Mouse (Mus musculus) stomach, postnatal 0 days (tissue): ENCODE data around the gene E2f7. TPM values are rescaled to one million over a fixed set of nuclear protein-coding genes. Genes with fewer than 3 reads are reported as not detected.
A peak's percentile ranks its signal among the peaks of the same experiment; 100 is the strongest.

Experiments
- ATAC-seq: fragments of 200-750 bp; cut with Nextera tagmentation; 2 replicates; pipeline ENCODE4 v1.8.0; 2017; ENCODE audit not compliant: low FRiP score, low TSS enrichment
- DNase-seq: peaks from one replicate; pipeline ENCODE4 v3.0.0-alpha.2; 2016; ENCODE audit warnings: low spot score
- H3K27ac ChIP-seq: fragments of 300-500 bp; sonication (generic); replicated peaks from 2 replicates; pipeline ENCODE4 v1.5.1; 2014; ENCODE audit warnings: mild to moderate bottlenecking, control low read depth
- H3K27me3 ChIP-seq: fragments of 300-500 bp; sonication (generic); 2 replicates; pipeline ENCODE4 v1.6.1; 2014; ENCODE audit warnings: low read length; ENCODE audit not compliant: control insufficient read depth, insufficient read depth
- H3K36me3 ChIP-seq: fragments of 300-500 bp; sonication (generic); 2 replicates; pipeline ENCODE4 v1.6.1; 2014; ENCODE audit warnings: low read length, mixed read lengths; ENCODE audit not compliant: control insufficient read depth, insufficient read depth
- H3K4me1 ChIP-seq: fragments of 300-500 bp; sonication (generic); replicated peaks from 2 replicates; pipeline ENCODE4 v1.6.1; 2014; ENCODE audit warnings: antibody characterized with exemption; ENCODE audit not compliant: control insufficient read depth, insufficient read depth
- H3K4me2 ChIP-seq: fragments of 300-500 bp; sonication (generic); replicated peaks from 2 replicates; pipeline ENCODE4 v1.6.1; 2014; ENCODE audit warnings: low read depth, mild to moderate bottlenecking, control low read depth, moderate library complexity
- H3K4me3 ChIP-seq: fragments of 300-500 bp; sonication (generic); 2 replicates; pipeline ENCODE4 v1.5.1; 2014; ENCODE audit warnings: low read depth, low read length, control low read depth
- H3K9ac ChIP-seq: fragments of 300-500 bp; sonication (generic); 2 replicates; pipeline ENCODE4 v1.6.1; 2014; ENCODE audit warnings: mild to moderate bottlenecking, low read length, control low read depth, mixed read lengths
- H3K9me3 ChIP-seq: fragments of 300-500 bp; sonication (generic); 2 replicates; pipeline ENCODE4 v1.6.1; 2016; ENCODE audit warnings: low read length; ENCODE audit not compliant: control insufficient read depth
- CTCF ChIP-seq: IDR thresholded peaks from 2 replicates; pipeline ENCODE4 v1.5.1; 2016; ENCODE audit warnings: antibody characterized with exemption, low read depth, mild to moderate bottlenecking, moderate library complexity
- EP300 ChIP-seq: optimal IDR thresholded peaks from 2 replicates; pipeline ENCODE3; 2016; ENCODE audit warnings: antibody characterized with exemption
- WGBS: fragments of 180-500 bp; shearing (Covaris S2); extraction: QIAGEN DNeasy Blood & Tissue Kit; methylation state at CpG from one replicate; pipeline ENCODE4 v1.1.7; 2014; 5-methylcytosine and 5-hydroxymethylcytosine counted together
- polyA plus RNA-seq: library from polyadenylated mRNA; unstranded; fragments of >200 nt; fragmentation: Nextera tagmentation; extraction: Ambion mirVana; gene quantifications from 2 replicates; pipeline ENCODE4 v1.2.1, GENCODE M21; 2015

Gene E2f7
- polyA plus RNA-seq, 1 experiment from 2014 or later = 5.4 TPM

DNA sequence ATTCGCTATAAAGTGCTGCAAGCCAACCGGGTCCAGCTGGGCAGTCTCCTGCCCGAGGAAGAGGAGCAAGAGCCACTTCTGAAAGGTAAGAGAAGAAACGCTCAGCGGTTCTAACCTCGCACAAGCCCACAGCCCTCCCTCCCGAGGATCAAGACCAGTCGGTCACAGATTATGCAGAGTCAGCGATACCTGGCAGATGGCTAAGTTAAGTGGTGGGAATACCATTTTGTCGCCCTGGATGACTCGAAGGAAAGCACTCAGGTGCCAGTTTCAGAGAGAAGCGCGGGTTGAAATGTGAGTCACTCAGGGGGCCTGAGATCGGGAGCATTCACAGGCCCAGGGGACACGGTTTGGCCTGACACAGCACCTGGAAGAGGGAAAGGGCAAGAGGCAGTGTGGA, 18.8 kb upstream of the E2f7 start:
- TF ChIP-seq CTCF = no peak
- TF ChIP-seq EP300 = no peak
- no peak for DNase-seq
- Histone ChIP-seq H3K4me1 (no peaks in the 10 kb centered on the region), H3K36me3 (no peaks in the 10 kb centered on the region), H3K4me2 (no peak overlapping the region), H3K27ac (no peak overlapping the region), H3K9ac (no peak overlapping the region), H3K9me3 (no peaks in the 10 kb centered on the region), H3K27me3 (no peaks in the 10 kb centered on the region), H3K4me3 (no peak overlapping the region)
- WGBS = 77% methylated on average over 15 of the region's 15 CpGs
- ATAC-seq = no peak

DNA sequence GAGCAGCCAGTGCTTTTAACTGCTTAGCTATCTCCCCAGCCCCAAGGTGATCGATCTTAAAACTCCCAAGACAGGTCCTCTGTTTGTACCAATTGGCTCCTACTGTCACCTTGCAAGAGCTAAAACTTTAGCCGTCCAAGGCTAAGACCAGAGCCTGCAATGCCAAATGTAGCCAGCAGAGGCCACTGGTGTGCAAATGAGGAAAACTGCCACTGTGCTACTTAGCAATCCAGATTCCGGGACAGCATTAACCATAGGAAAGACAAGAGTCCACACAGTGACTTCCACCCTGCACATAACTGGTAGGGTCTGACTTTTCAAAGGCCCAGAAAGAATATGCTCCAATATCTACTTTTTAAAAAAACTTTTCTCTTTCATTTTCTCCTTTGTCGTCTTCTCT, 17.4 kb upstream of the E2f7 start:
- ATAC-seq (0 out of 2 replicates have a peak, but pooled peaks have one; percentile 51), DNase-seq (peak; percentile 64)
- TF ChIP-seq CTCF = peak; percentile 89
- no peak for TF ChIP-seq EP300
- Histone ChIP-seq H3K27me3 (no peaks in the 10 kb centered on the region), H3K4me3 (no peak overlapping the region), H3K4me1 (no peaks in the 10 kb centered on the region), H3K4me2 (no peak overlapping the region), H3K9ac (no peak overlapping the region), H3K27ac (no peak overlapping the region), H3K36me3 (no peaks in the 10 kb centered on the region), H3K9me3 (no peaks in the 10 kb centered on the region)
- WGBS = 52% methylated on average over 4 of the region's 4 CpGs

DNA sequence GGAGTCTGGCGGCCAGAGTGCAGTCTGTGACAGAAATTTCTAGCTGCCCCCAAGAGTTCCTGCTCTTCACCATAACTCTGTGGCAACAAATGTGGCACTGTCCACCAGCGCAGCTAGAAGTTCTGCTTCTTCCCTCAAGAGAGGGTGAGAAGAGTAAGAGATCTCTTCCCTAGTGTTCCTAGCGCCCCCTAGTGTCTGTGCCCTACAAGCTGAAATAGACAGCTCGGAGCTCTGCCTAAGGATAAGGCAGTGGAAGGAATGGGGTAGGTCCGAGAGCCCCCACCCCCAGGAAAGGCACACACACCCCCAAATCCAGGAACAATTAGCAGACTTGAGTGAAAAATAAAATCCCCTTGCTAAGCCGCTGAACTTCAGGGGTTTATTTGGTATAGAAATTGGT, 11.9 kb upstream of the E2f7 start:
- Histone ChIP-seq H3K4me2 (no peak overlapping the region), H3K9ac (no peak overlapping the region), H3K4me1 (no peaks in the 10 kb centered on the region), H3K36me3 (no peaks in the 10 kb centered on the region), H3K27ac (no peak overlapping the region), H3K27me3 (no peaks in the 10 kb centered on the region), H3K4me3 (no peak overlapping the region), H3K9me3 (no peaks in the 10 kb centered on the region)
- no peak for TF ChIP-seq EP300
- TF ChIP-seq CTCF = peak; percentile 84
- ATAC-seq (no peak), DNase-seq (peak; percentile 56)
- 21% methylated on average over 6 of the region's 6 CpGs for WGBS

DNA sequence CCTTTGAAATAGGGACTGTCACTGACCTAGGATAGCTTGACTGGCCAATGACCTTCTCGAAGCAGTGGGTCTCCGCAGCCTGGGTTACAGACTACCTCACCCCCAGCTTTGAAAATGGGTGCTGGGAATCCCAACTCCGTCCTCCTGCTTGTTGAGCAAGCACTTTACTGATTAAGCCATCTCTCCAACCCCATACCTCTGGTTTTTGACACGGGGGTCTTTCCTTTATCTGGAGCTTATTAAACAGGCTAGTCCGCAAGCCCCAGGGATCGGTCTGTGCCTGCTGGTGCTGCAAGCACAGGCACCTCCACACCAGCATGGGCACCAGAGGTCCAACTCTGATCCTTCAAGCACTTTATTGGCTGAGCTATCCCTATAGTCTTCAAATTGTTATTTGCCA, 1.5 kb upstream of the E2f7 start:
- Histone ChIP-seq H3K9ac (no peak overlapping the region), H3K27ac (no peak overlapping the region), H3K27me3 (no peaks in the 10 kb centered on the region), H3K4me3 (no peak overlapping the region), H3K36me3 (no peaks in the 10 kb centered on the region), H3K4me1 (no peaks in the 10 kb centered on the region; the same call in 1 of the 2 replicates), H3K9me3 (no peaks in the 10 kb centered on the region), H3K4me2 (no peak overlapping the region)
- 79% methylated on average over 6 of the region's 6 CpGs for WGBS
- no peak for TF ChIP-seq CTCF
- no peak for TF ChIP-seq EP300
- DNase-seq = no peak
- ATAC-seq = no peak

DNA sequence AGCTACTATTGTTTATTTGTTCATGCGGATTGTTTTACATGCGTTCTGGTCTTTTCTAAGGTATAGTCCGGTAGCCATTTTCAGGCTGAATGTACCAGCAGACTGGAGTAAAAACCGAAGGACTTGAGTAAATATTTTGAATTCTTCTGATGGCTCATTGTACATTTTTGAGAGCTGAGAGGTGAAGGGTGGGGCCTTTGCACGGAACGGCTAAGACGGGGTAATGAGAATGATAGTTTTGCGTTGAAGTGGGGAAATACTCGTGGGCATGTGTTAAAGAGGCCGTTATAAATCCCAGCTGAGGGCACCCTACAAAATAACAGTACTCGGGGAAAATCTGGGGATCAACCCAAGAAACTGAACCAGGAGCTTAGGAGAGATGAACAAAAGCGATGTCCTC, 1.1 kb upstream of the E2f7 start:
- WGBS = 27% methylated on average over 12 of the region's 12 CpGs
- H3K4me1 ChIP-seq = no peaks in the 10 kb centered on the region; the same call in 1 of the 2 replicates
- TF ChIP-seq CTCF (no peak), EP300 (no peak)
- H3K4me3 ChIP-seq = peak overlapping the region; percentile 75; the same call in 1 of the 2 replicates
- H3K36me3 ChIP-seq = no peaks in the 10 kb centered on the region
- H3K9me3 ChIP-seq = no peaks in the 10 kb centered on the region
- no peak overlapping the region for H3K27ac ChIP-seq
- no peak overlapping the region for H3K9ac ChIP-seq
- H3K27me3 ChIP-seq = no peaks in the 10 kb centered on the region
- ATAC-seq (no peak), DNase-seq (no peak)
- H3K4me2 ChIP-seq = 0 out of 2 replicates have a peak overlapping the region, but pooled peaks have one; percentile 98

DNA sequence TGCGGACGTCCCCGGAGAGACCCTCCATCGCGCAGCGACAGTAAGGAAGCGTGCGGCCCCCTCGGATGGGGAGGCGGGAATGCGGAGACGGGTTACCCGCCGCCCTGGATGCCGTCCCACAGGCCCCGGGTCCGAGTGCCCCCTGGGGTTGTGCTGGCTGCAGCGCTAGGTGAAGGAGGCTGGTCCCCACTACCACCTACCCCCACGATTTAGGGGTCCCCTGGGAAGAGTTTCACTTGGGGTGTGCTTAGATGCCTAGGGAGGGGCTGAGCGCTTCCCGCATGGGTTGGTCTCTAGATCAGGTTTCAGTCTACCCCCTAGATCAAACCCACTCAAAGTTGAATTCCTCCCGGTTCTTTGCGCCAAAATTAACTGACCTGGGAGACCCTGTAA, 397 bp downstream of the E2f7 start:
- Histone ChIP-seq H3K27me3 (no peaks in the 10 kb centered on the region), H3K9ac (peak overlapping the region; percentile 68), H3K9me3 (no peaks in the 10 kb centered on the region), H3K4me1 (no peaks in the 10 kb centered on the region; the same call in 1 of the 2 replicates), H3K36me3 (no peaks in the 10 kb centered on the region), H3K4me3 (peak overlapping the region; percentile 75), H3K4me2 (peak overlapping the region; percentile 98), H3K27ac (no peak overlapping the region)
- TF ChIP-seq CTCF = no peak
- no peak for TF ChIP-seq EP300
- under 1% methylated on average over 23 of the region's 23 CpGs for WGBS
- no peak; the same call in 1 of the 2 replicates for ATAC-seq
- DNase-seq = no peak
